In genomic region chr5:23289149-23289548, GRCm38 (mm10) we compare ENCODE assay signal across 25 mouse cellular contexts.
"Had no signal": no experiment of that assay in that cellular context is flagged by ENCODE, and none has a peak within 500 bp of the region (broad histone marks: within the 10 kb centered on the region; RNA-seq: fewer than 3 reads in every experiment).

No protein-coding gene starts in this region.

- DNase-seq: cerebellum, adult 9-10 months; cerebellum, adult 9-11 months; cerebellum, postnatal 10 days; cerebellum, postnatal 14 days; cerebellum, postnatal 25 days; cerebellum, postnatal 36 days; embryo, embryonic 11 days; forebrain, postnatal 0 days; gastrocnemius, adult 2 months; gastrocnemius, postnatal 10 days; gastrocnemius, postnatal 14 days; gastrocnemius, postnatal 25 days; gastrocnemius, postnatal 36 days; heart, adult 11 months; heart, adult 18-20 months; heart, adult 2 months had no signal

- H3K9ac ChIP-seq: embryonic facial prominence, embryonic 12.5 days; embryonic facial prominence, embryonic 13.5 days; embryonic facial prominence, embryonic 15.5 days; forebrain, embryonic 12.5 days; forebrain, embryonic 13.5 days; forebrain, embryonic 15.5 days; forebrain, postnatal 0 days had no signal

- H3K4me2 ChIP-seq: embryonic facial prominence, embryonic 12.5 days; embryonic facial prominence, embryonic 13.5 days; embryonic facial prominence, embryonic 15.5 days; forebrain, embryonic 12.5 days; forebrain, embryonic 13.5 days; forebrain, embryonic 15.5 days had no signal

- H3K36me3 ChIP-seq: embryonic facial prominence, embryonic 10.5 days; embryonic facial prominence, embryonic 12.5 days; embryonic facial prominence, embryonic 13.5 days; embryonic facial prominence, embryonic 15.5 days; forebrain, embryonic 10.5 days; forebrain, embryonic 12.5 days; forebrain, embryonic 15.5 days had no signal

- H3K4me3 ChIP-seq: embryonic facial prominence, embryonic 10.5 days; embryonic facial prominence, embryonic 12.5 days; embryonic facial prominence, embryonic 13.5 days; embryonic facial prominence, embryonic 15.5 days; erythroblast, embryonic 14.5 days; forebrain, embryonic 10.5 days; forebrain, embryonic 12.5 days; forebrain, embryonic 13.5 days; forebrain, embryonic 15.5 days; gastrocnemius, adult 2 months; heart, adult 2 months had no signal

- H3K9me3 ChIP-seq: embryonic facial prominence, embryonic 10.5 days; embryonic facial prominence, embryonic 12.5 days; embryonic facial prominence, embryonic 13.5 days; embryonic facial prominence, embryonic 15.5 days; forebrain, embryonic 10.5 days; forebrain, embryonic 12.5 days; forebrain, embryonic 13.5 days; forebrain, embryonic 15.5 days had no signal

- H3K27me3 ChIP-seq: embryonic facial prominence, embryonic 12.5 days; embryonic facial prominence, embryonic 13.5 days; forebrain, embryonic 12.5 days; forebrain, embryonic 13.5 days; forebrain, embryonic 15.5 days had no signal

- H3K4me1 ChIP-seq: embryonic facial prominence, embryonic 10.5 days; embryonic facial prominence, embryonic 12.5 days; embryonic facial prominence, embryonic 13.5 days; embryonic facial prominence, embryonic 15.5 days; forebrain, embryonic 10.5 days; forebrain, embryonic 12.5 days; forebrain, embryonic 13.5 days; forebrain, embryonic 15.5 days had no signal

- H3K27ac ChIP-seq: embryonic facial prominence, embryonic 10.5 days; embryonic facial prominence, embryonic 12.5 days; embryonic facial prominence, embryonic 13.5 days; embryonic facial prominence, embryonic 15.5 days; forebrain, embryonic 10.5 days; forebrain, embryonic 12.5 days; forebrain, embryonic 13.5 days; forebrain, embryonic 15.5 days; gastrocnemius, adult 2 months; heart, adult 2 months had no signal
